Mouse (Mus musculus) midbrain, embryonic 16.5 days (tissue): ENCODE results near the gene Adra2b. TPM values are rescaled to one million over a fixed set of nuclear protein-coding genes. Genes with fewer than 3 reads are reported as not detected.

Experiments
- ATAC-seq: fragments of 200-750 bp; cut with Nextera tagmentation; 2 replicates; pipeline ENCODE4 v1.8.0; 2017; ENCODE audit warnings: moderate TSS enrichment
- H3K27ac ChIP-seq: fragments of 300-500 bp; sonication (generic); 2 replicates; pipeline ENCODE4 v1.5.1; 2014; ENCODE audit warnings: mild to moderate bottlenecking, low read length, mixed read lengths
- H3K27me3 ChIP-seq: fragments of 300-500 bp; sonication (generic); 2 replicates; pipeline ENCODE4 v1.6.1; 2014; ENCODE audit warnings: low read depth, low read length, mixed read lengths; ENCODE audit not compliant: control insufficient read depth, insufficient read depth
- H3K36me3 ChIP-seq: fragments of 300-500 bp; sonication (generic); 2 replicates; pipeline ENCODE4 v1.6.1; 2014; ENCODE audit warnings: mild to moderate bottlenecking, low read length, moderate library complexity, mixed read lengths; ENCODE audit not compliant: control insufficient read depth, insufficient read depth
- H3K4me1 ChIP-seq: fragments of 300-500 bp; sonication (generic); 2 replicates; pipeline ENCODE4 v1.6.1; 2014; ENCODE audit warnings: mild to moderate bottlenecking, low read length, mixed read lengths; ENCODE audit not compliant: control insufficient read depth, insufficient read depth
- H3K4me2 ChIP-seq: fragments of 300-500 bp; sonication (generic); 2 replicates; pipeline ENCODE4 v1.6.1; 2014; ENCODE audit warnings: mild to moderate bottlenecking, low read length, mixed read lengths
- H3K4me3 ChIP-seq: fragments of 300-500 bp; sonication (generic); 2 replicates; pipeline ENCODE4 v1.5.1; 2014; ENCODE audit warnings: low read depth, mild to moderate bottlenecking, low read length, moderate library complexity, mixed read lengths
- H3K9ac ChIP-seq: fragments of 300-500 bp; sonication (generic); 2 replicates; pipeline ENCODE4 v1.6.1; 2014; ENCODE audit warnings: low read depth, low read length, mixed read lengths
- H3K9me3 ChIP-seq: fragments of 300-500 bp; sonication (generic); replicated peaks from 2 replicates; pipeline ENCODE4 v1.6.1; 2014; ENCODE audit warnings: mild to moderate bottlenecking, low read length, mixed read lengths; ENCODE audit not compliant: control insufficient read depth, poor library complexity, severe bottlenecking
- WGBS: fragments of 180-500 bp; shearing (Covaris S2); extraction: QIAGEN DNeasy Blood & Tissue Kit; methylation state at CpG from one replicate; pipeline ENCODE4 v1.1.7; 2014; 5-methylcytosine and 5-hydroxymethylcytosine counted together
- polyA plus RNA-seq: library from polyadenylated mRNA; unstranded; fragments of >200 nt; fragmentation: Nextera tagmentation; extraction: Ambion mirVana; gene quantifications from 2 replicates; pipeline ENCODE4 v1.2.1, GENCODE M21; 2015

Adra2b gene
- polyA plus RNA-seq, 1 experiment from 2014 or later: 0.20 TPM

DNA sequence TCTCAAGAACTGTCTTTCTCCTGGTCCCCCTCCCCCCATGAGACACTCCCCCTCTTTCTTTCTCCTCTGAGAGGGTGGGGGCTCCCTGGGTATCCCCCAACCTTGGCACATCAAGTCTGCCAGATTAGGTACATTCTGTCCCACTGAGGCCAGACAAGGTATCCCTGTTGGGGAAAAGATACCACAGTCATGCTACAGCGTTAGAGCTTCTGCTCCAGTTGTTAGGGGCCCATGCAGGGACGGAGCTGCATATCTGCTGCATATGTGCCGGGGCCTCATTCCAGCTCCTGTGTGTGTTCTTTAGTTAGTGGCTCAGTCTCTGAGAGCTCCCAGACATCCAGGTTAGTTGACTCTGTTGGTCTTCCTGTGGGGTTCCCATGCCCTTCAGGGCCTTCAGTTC lies 11.1 kb downstream of the Adra2b start:
- Histone ChIP-seq H3K9me3 (no peaks in the 10 kb centered on the region), H3K9ac (no peak overlapping the region), H3K27ac (no peak overlapping the region), H3K4me1 (0 out of 2 replicates have a peak, but pooled peaks cover 2% of the 10 kb centered on the region), H3K4me3 (no peak overlapping the region), H3K36me3 (no peaks in the 10 kb centered on the region), H3K4me2 (no peak overlapping the region), H3K27me3 (no peaks in the 10 kb centered on the region)
- WGBS: 88% methylated on average over 3 of the region's 3 CpGs
- ATAC-seq: no peak

- WGBS: 75% methylated on average over 3 of the region's 3 CpGs
- 0 out of 2 replicates have a peak, but pooled peaks cover 2% of the 10 kb centered on the region for H3K4me1 ChIP-seq
- H3K27me3 ChIP-seq: no peaks in the 10 kb centered on the region
- ATAC-seq: no peak
- no peaks in the 10 kb centered on the region for H3K9me3 ChIP-seq
- no peak overlapping the region for H3K4me2 ChIP-seq
- H3K9ac ChIP-seq: no peak overlapping the region
- H3K4me3 ChIP-seq: no peak overlapping the region
- no peaks in the 10 kb centered on the region for H3K36me3 ChIP-seq
- H3K27ac ChIP-seq: no peak overlapping the region
Observed at GRCm38 (mm10) chr2:127375087-127375486, 12.1 kb downstream of the Adra2b start.

- H3K27ac ChIP-seq: no peak overlapping the region
- no peak overlapping the region for H3K4me3 ChIP-seq
- 45% methylated on average over 7 of the region's 7 CpGs for WGBS
- H3K27me3 ChIP-seq: no peaks in the 10 kb centered on the region
- no peak for ATAC-seq
- H3K4me2 ChIP-seq: no peak overlapping the region
- no peaks in the 10 kb centered on the region for H3K36me3 ChIP-seq
- H3K9ac ChIP-seq: no peak overlapping the region
- H3K9me3 ChIP-seq: no peaks in the 10 kb centered on the region
- 0 out of 2 replicates have a peak, but pooled peaks cover 2% of the 10 kb centered on the region for H3K4me1 ChIP-seq
Observed at GRCm38 (mm10) chr2:127375759-127376341, 12.8 kb downstream of the Adra2b start.

- no peak overlapping the region for H3K4me3 ChIP-seq
- H3K4me2 ChIP-seq: no peak overlapping the region
- H3K27me3 ChIP-seq: no peaks in the 10 kb centered on the region
- no peaks in the 10 kb centered on the region for H3K9me3 ChIP-seq
- no peak overlapping the region for H3K27ac ChIP-seq
- 0 out of 2 replicates have a peak, but pooled peaks cover 2% of the 10 kb centered on the region for H3K4me1 ChIP-seq
- no peak overlapping the region for H3K9ac ChIP-seq
- H3K36me3 ChIP-seq: no peaks in the 10 kb centered on the region
- no peak for ATAC-seq
- 80% methylated on average over 6 of the region's 6 CpGs for WGBS
Observed at GRCm38 (mm10) chr2:127376423-127377051, 13.5 kb downstream of the Adra2b start.

DNA sequence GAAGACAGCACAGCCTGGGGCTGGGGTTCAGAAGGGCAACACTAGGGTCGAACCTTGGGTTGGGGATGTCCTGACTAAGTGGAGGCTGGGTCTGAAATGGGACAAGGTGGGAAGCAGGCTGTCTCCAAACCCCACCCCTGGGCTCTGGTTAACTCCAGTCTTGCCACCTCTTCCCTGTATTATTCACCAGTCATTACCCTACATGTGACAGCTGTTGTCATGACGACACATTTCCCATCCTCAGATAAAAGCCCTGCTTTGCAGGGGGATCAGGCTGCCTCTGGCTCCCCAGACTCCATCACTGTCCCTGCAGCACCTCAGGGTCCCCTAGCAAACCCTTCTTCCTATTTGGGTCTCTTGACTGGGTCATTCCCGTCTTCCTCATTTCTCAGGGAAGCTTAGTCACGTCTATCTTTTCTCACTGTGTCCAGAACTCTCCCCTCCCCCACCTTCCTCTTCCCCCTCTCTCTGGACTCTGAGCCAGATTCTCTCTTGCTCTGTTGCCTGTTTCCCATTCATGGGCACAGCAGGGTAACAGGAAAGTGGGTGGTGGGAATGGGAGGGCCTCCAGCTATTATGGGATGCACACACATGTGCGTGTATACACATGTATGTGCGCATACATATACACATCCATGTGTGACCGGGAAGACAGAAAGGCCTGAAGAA lies 15.1 kb downstream of the Adra2b start:
- Histone ChIP-seq H3K27ac (no peak overlapping the region), H3K36me3 (no peaks in the 10 kb centered on the region), H3K4me1 (0 out of 2 replicates have a peak, but pooled peaks cover 2% of the 10 kb centered on the region), H3K4me3 (no peak overlapping the region), H3K4me2 (no peak overlapping the region), H3K9me3 (no peaks in the 10 kb centered on the region), H3K27me3 (no peaks in the 10 kb centered on the region), H3K9ac (no peak overlapping the region)
- ATAC-seq: peak; percentile 60
- 60% methylated on average over 7 of the region's 7 CpGs for WGBS

- Histone ChIP-seq H3K4me1 (0 out of 2 replicates have a peak, but pooled peaks cover 2% of the 10 kb centered on the region), H3K27me3 (no peaks in the 10 kb centered on the region), H3K27ac (no peak overlapping the region), H3K4me2 (no peak overlapping the region), H3K9ac (no peak overlapping the region), H3K36me3 (no peaks in the 10 kb centered on the region), H3K4me3 (no peak overlapping the region), H3K9me3 (no peaks in the 10 kb centered on the region)
- no peak for ATAC-seq
- 68% methylated on average over 7 of the region's 7 CpGs for WGBS
Observed at GRCm38 (mm10) chr2:127378611-127378990, 15.6 kb downstream of the Adra2b start.

DNA sequence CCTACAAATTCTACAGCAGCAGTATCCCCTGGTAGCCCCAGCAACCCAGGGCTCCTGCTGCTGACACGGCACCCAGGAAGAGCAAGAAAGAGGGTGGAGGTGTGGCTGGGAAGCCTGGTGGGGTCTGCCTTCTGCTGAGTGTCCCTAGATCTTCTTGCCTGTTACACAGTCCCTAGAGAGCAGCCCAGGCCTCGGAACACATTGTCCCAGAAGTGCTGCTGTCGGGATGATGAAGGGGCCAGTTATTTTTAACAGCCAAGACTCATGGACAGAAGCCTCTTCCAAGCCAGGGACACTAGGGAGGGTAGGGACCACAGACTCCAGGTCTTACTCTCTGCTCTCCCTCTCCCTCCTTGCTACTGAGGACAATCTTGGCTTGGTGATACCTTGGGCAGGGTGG lies 16.2 kb downstream of the Adra2b start:
- H3K4me3 ChIP-seq: no peak overlapping the region
- ATAC-seq: no peak
- no peaks in the 10 kb centered on the region for H3K9me3 ChIP-seq
- H3K27me3 ChIP-seq: no peaks in the 10 kb centered on the region
- no peak overlapping the region for H3K4me2 ChIP-seq
- H3K36me3 ChIP-seq: no peaks in the 10 kb centered on the region
- WGBS: 78% methylated on average over 3 of the region's 3 CpGs
- H3K4me1 ChIP-seq: 0 out of 2 replicates have a peak, but pooled peaks cover 2% of the 10 kb centered on the region
- H3K27ac ChIP-seq: no peak overlapping the region
- H3K9ac ChIP-seq: no peak overlapping the region

- no peak overlapping the region for H3K4me3 ChIP-seq
Observed at GRCm38 (mm10) chr2:127383881-127384280, 20.9 kb downstream of the Adra2b start.

GRCm38 (mm10) chr2:127387521-127387920 lies 24.5 kb downstream of the Adra2b start:
- 88% methylated on average over 2 of the region's 2 CpGs for WGBS
- H3K4me2 ChIP-seq: no peak overlapping the region
- H3K9ac ChIP-seq: no peak overlapping the region
- H3K27me3 ChIP-seq: no peaks in the 10 kb centered on the region
- no peak overlapping the region for H3K27ac ChIP-seq
- no peaks in the 10 kb centered on the region for H3K4me1 ChIP-seq
- no peak for ATAC-seq
- H3K4me3 ChIP-seq: no peak overlapping the region
- no peaks in the 10 kb centered on the region for H3K9me3 ChIP-seq
- no peaks in the 10 kb centered on the region for H3K36me3 ChIP-seq

More at GRCm38 (mm10) chr2:127383881-127384280, 20.9 kb downstream of the Adra2b start:
- no peak overlapping the region for H3K9ac ChIP-seq
- no peaks in the 10 kb centered on the region for H3K36me3 ChIP-seq
- H3K27ac ChIP-seq: no peak overlapping the region
- no peaks in the 10 kb centered on the region for H3K27me3 ChIP-seq
- no peak overlapping the region for H3K4me2 ChIP-seq
- no peak for ATAC-seq
- WGBS: 69% methylated on average over 7 of the region's 7 CpGs
- no peaks in the 10 kb centered on the region for H3K4me1 ChIP-seq
- H3K9me3 ChIP-seq: no peaks in the 10 kb centered on the region
